ENCODE assay signal across 26 mouse cellular contexts in the genomic region with DNA sequence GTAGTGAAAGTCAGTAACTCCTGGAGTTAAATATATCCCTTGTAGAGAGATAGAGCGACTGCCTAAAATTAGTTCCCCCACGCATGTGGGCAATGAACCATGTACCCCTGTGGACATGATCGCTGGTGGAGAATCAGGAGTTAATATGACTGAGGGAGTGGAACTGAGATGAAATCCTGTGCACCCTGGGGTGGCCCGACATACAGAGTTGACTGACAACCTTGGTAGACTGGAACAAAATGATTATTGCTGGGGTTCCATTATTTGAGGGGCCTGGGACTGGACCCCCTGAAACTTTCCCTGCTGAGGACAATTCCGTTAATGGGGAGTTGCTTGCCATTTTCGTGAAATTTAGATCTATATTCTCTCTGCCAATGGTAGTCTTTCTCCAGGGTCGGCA.
DNase-seq lines count a peak whose midpoint lies in the region; ATAC-seq and TF ChIP-seq lines count a peak whose summit lies in the region.
"Had no signal": no experiment of that assay in that cellular context is flagged by ENCODE, and none has a peak within 500 bp of the region (broad histone marks: within the 10 kb centered on the region; RNA-seq: fewer than 3 reads in every experiment).

No protein-coding gene starts in this region.

- DNase-seq in gastrocnemius, adult 2 months = no peak
- no peak for DNase-seq in gastrocnemius, postnatal 25 days
- no peak for DNase-seq in midbrain, embryonic 11.5 days (ENCODE audit: low spot score, missing footprints)
- no peak for DNase-seq in midbrain, embryonic 14.5 days
- no peak for DNase-seq in lung, postnatal 4 days
- no peak for DNase-seq in right cerebral cortex, postnatal 10 days (ENCODE audit: low spot score in 2 of 2)
- DNase-seq: adrenal gland, adult 2 months; adrenal gland, postnatal 36 days; cerebellum, adult 2 months; cerebellum, postnatal 14 days; kidney, adult 9 months; kidney, postnatal 25 days; right cerebral cortex, postnatal 25 days; thymus, postnatal 14 days had no signal

- intact Hi-C loops in gastrocnemius, adult 2 months (cut with DNase I) = no loop called here

- peak overlapping the region; percentile 31; the same call in 1 of the 2 replicates for H3K27ac ChIP-seq in gastrocnemius, adult 2 months
- H3K27ac ChIP-seq in midbrain, embryonic 11.5 days (ENCODE audit: low read depth, low read length) = no peak overlapping the region; the same call in 1 of the 2 replicates
- H3K27ac ChIP-seq in midbrain, embryonic 14.5 days (replicated peaks; ENCODE audit: low read depth, low read length) = no peak overlapping the region
- H3K27ac ChIP-seq in midbrain, embryonic 12.5 days (replicated peaks) = no peak overlapping the region
- H3K27ac ChIP-seq: heart, embryonic 10.5 days; heart, embryonic 15.5 days; layer of hippocampus, adult 2 months; limb, embryonic 13.5 days; lung, embryonic 15.5 days had no signal

- H3K9me3 ChIP-seq in midbrain, embryonic 11.5 days (ENCODE audit: control insufficient read depth, low read length) = no peaks in the 10 kb centered on the region
- H3K9me3 ChIP-seq in midbrain, embryonic 14.5 days (ENCODE audit: control insufficient read depth, low read length) = no peaks in the 10 kb centered on the region
- H3K9me3 ChIP-seq in midbrain, embryonic 12.5 days = no peaks in the 10 kb centered on the region
- H3K9me3 ChIP-seq: heart, embryonic 10.5 days; heart, embryonic 15.5 days; limb, embryonic 13.5 days; lung, embryonic 15.5 days had no signal

- no peaks in the 10 kb centered on the region for H3K27me3 ChIP-seq in midbrain, embryonic 11.5 days (ENCODE audit: control insufficient read depth, insufficient read depth, low read length)
- no peaks in the 10 kb centered on the region for H3K27me3 ChIP-seq in midbrain, embryonic 14.5 days (ENCODE audit: control insufficient read depth, insufficient read depth, low read length)
- no peaks in the 10 kb centered on the region for H3K27me3 ChIP-seq in midbrain, embryonic 12.5 days
- H3K27me3 ChIP-seq: CH12.LX; heart, embryonic 15.5 days; limb, embryonic 13.5 days; lung, embryonic 15.5 days had no signal

- no peak overlapping the region for H3K4me2 ChIP-seq in midbrain, embryonic 11.5 days
- no peak overlapping the region for H3K4me2 ChIP-seq in midbrain, embryonic 14.5 days (ENCODE audit: low read length)
- H3K4me2 ChIP-seq in midbrain, embryonic 12.5 days (replicated peaks) = no peak overlapping the region
- H3K4me2 ChIP-seq: heart, embryonic 15.5 days; limb, embryonic 13.5 days; liver, embryonic 11.5 days; lung, embryonic 15.5 days had no signal

- H3K4me1 ChIP-seq in midbrain, embryonic 11.5 days (ENCODE audit: control insufficient read depth, insufficient read depth, low read length) = peaks cover 6% of the 10 kb centered on the region
- 0 out of 2 replicates have a peak, but pooled peaks cover 3% of the 10 kb centered on the region for H3K4me1 ChIP-seq in midbrain, embryonic 14.5 days (ENCODE audit: control insufficient read depth, insufficient read depth, low read length)
- peaks cover 8% of the 10 kb centered on the region; the same call in 1 of the 2 replicates for H3K4me1 ChIP-seq in midbrain, embryonic 12.5 days
- H3K4me1 ChIP-seq: heart, embryonic 10.5 days; heart, embryonic 15.5 days; limb, embryonic 13.5 days; lung, embryonic 15.5 days had no signal

- no peak overlapping the region for H3K9ac ChIP-seq in midbrain, embryonic 11.5 days (ENCODE audit: low read length)
- no peak overlapping the region for H3K9ac ChIP-seq in midbrain, embryonic 14.5 days (replicated peaks; ENCODE audit: low read length)
- no peak overlapping the region for H3K9ac ChIP-seq in midbrain, embryonic 12.5 days (replicated peaks)
- H3K9ac ChIP-seq: heart, embryonic 15.5 days; limb, embryonic 13.5 days; lung, embryonic 15.5 days had no signal

- no peak for TF ChIP-seq CTCF in gastrocnemius, adult 2 months (IDR thresholded peaks at IDR 0.05)

- WGBS in midbrain, embryonic 11.5 days = 25% methylated on average over 7 of the region's 7 CpGs
- 13% methylated on average over 7 of the region's 7 CpGs for WGBS in midbrain, embryonic 14.5 days
- 24% methylated on average over 7 of the region's 7 CpGs for WGBS in midbrain, embryonic 12.5 days

- no peaks in the 10 kb centered on the region for H3K36me3 ChIP-seq in midbrain, embryonic 11.5 days (ENCODE audit: control insufficient read depth, insufficient read depth, low read length)
- no peaks in the 10 kb centered on the region for H3K36me3 ChIP-seq in midbrain, embryonic 14.5 days (ENCODE audit: control insufficient read depth, insufficient read depth, low read length)
- no peaks in the 10 kb centered on the region for H3K36me3 ChIP-seq in midbrain, embryonic 12.5 days
- H3K36me3 ChIP-seq: heart, embryonic 10.5 days; heart, embryonic 15.5 days; limb, embryonic 13.5 days; lung, embryonic 15.5 days had no signal

- H3K4me3 ChIP-seq in gastrocnemius, adult 2 months = no peak overlapping the region
- H3K4me3 ChIP-seq in midbrain, embryonic 11.5 days (ENCODE audit: low read depth, low read length) = no peak overlapping the region
- H3K4me3 ChIP-seq in midbrain, embryonic 14.5 days (replicated peaks; ENCODE audit: low read depth, low read length) = no peak overlapping the region
- no peak overlapping the region for H3K4me3 ChIP-seq in midbrain, embryonic 12.5 days
- H3K4me3 ChIP-seq: erythroblast, embryonic 14.5 days; heart, embryonic 10.5 days; heart, embryonic 15.5 days; layer of hippocampus, adult 2 months; limb, embryonic 13.5 days; lung, embryonic 15.5 days had no signal

- ATAC-seq in midbrain, embryonic 11.5 days (ENCODE audit: low FRiP score) = 0 out of 2 replicates have a peak, but pooled peaks have one; percentile 36
- ATAC-seq in midbrain, embryonic 14.5 days (ENCODE audit: low FRiP score, low TSS enrichment) = no peak; the same call in 1 of the 2 replicates
- 0 out of 2 replicates have a peak, but pooled peaks have one; percentile 5 for ATAC-seq in midbrain, embryonic 12.5 days (ENCODE audit: low FRiP score, low read depth)
- ATAC-seq: activated CD4-positive, CD25-positive, alpha-beta regulatory T cell, adult 4 months; forebrain, embryonic 16.5 days; intestine, postnatal 0 days had no signal
